Mouse (Mus musculus) Muller cell, postnatal 12 days (primary cell): ENCODE measurements around the gene Rorc.

Experiments
- DNase-seq: peaks from one replicate; pipeline ENCODE4 v3.0.0-alpha.2; 2015; ENCODE audit errors: inconsistent ontology term

The Rorc gene

DNA sequence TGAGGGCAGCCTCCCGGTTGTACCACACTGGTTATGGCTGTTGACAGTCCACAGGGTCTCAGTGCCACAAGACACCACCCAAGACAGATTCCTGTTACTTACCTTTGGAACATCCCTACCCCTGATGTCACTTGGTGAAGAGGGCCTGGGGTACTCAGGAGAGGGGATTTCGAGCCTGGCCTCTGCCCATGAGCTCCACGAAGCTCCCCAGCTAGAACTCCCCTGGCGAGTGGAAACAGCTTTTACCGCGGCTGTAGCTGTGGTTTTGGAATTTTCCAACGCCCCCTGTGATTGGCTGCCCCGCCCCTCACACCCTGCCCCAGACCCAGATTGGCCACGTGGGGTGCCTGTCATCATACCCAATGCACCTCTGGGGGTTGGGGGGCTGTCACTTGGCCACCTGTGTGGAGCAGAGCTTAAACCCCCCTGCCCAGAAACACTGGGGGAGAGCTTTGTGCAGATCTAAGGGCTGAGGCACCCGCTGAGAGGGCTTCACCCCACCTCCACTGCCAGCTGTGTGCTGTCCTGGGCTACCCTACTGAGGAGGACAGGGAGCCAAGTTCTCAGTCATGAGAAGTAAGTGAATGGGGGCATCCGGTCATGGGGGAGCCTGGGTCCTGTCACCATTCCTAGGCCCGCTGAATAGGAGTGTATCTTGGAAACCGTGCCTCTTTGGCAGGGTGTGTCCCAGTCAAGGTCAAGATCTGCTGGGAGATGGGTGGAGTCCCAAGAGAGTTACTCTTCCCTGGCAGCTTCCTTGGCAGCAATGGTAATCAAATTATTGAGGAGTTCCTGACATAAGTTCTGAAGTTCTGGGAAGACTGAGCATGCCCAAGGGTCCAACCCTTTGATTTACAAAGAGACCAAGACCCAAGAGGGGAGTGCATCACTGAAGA is 4.7 kb downstream of the Rorc start:
- no peak for DNase-seq

- no peak for DNase-seq
These were observed 7.4 kb downstream of the Rorc start for GRCm38 (mm10) chr3:94379831-94380510.

DNA sequence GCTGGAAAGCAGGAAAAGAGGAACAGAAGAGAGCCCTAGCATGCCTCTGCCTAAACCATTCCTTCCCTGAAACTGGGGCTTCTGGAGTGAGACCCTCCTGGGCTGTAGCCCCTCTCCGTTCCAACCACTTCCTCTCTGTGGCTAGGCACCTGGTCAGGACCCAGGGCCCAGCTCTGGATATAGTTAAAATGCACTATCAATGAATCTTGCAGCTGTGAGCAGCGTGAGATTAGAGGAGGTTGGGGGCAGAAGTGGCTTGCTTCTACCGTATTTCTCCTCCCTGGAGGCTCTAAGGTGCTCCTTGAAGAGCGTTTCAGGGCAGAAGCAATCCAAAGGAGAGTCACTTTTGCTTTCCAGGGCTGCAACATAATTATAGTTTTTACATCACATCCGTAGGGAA is 9.7 kb downstream of the Rorc start:
- DNase-seq: no peak

GRCm38 (mm10) chr3:94383476-94383875 is 10.9 kb downstream of the Rorc start:
- no peak for DNase-seq

DNA sequence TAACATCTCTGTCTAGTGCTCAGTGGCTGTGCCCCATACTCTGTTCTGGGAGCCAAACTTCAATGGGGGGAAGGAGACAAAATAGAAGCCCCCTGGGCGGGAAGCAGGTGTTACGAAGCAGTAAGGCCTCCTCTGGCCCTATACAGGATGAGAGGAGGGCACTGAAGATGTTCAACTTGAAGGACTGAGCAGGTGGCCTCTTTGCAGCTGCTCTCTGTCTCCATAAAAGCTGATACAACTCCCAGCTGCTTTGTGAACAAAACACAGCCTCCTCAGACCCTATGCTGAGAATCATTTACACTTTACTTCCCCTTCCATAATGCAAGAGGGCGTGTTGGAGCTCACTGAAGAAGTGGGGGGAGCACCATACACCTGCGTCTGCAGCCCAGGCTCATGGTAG is 14.1 kb downstream of the Rorc start:
- no peak for DNase-seq

DNA sequence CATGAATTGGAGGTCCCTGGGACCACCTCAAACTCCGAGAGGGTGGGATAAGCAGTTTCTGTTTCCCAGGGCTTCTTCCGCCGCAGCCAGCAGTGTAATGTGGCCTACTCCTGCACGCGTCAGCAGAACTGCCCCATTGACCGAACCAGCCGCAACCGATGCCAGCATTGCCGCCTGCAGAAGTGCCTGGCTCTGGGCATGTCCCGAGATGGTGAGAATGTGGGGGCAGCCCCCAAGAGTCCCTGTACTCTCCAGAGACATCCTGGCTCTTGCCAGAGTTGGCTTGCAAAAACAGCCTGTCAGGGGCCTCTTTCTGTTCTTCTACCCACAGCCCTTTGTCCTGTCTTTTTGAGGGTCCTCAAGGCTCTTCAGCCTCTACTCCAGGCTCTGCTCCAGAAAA is 14.8 kb downstream of the Rorc start:
- no peak for DNase-seq

DNA sequence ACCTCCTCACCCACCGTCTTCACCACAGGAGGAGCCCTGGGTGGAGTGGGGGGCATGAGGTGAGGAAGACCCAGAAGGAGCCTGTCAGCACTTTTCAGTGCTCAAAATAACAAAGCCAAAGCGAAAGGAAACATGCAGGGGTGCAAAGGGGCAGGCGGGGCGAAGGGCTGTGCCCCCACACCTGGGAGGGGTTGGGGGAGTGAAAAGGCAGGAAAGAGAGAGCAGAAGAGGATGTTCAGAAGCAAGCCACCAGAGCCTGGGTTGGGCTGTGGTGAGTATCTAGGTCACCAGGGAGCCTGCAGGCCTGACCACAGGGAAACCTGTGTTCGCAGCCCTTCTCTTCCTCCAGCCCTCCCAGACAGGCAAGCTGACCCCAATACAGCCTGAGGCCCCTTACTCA is 15.5 kb downstream of the Rorc start:
- no peak for DNase-seq

DNA sequence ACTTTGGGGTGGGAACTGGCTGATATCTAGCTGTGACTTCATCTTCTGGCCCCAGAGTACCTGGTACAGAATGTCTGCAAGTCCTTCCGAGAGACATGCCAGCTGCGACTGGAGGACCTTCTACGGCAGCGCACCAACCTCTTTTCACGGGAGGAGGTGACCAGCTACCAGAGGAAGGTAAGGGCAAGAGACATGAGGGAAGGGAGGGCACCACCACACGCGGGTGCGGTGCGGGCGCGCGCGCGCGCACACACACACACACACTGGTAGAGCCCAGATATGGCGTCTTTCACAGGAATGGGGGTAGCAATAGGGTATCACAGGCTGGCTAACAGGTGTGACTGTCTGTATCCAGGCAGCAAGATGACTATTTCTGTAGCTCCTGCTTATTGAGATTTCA is 16.8 kb downstream of the Rorc start:
- DNase-seq: no peak

GRCm38 (mm10) chr3:94391001-94391400 is 18.4 kb downstream of the Rorc start:
- no peak for DNase-seq

GRCm38 (mm10) chr3:94392128-94392527 is 19.5 kb downstream of the Rorc start:
- DNase-seq: no peak

- DNase-seq: no peak
These were observed 20.5 kb downstream of the Rorc start for GRCm38 (mm10) chr3:94393049-94393448.

DNA sequence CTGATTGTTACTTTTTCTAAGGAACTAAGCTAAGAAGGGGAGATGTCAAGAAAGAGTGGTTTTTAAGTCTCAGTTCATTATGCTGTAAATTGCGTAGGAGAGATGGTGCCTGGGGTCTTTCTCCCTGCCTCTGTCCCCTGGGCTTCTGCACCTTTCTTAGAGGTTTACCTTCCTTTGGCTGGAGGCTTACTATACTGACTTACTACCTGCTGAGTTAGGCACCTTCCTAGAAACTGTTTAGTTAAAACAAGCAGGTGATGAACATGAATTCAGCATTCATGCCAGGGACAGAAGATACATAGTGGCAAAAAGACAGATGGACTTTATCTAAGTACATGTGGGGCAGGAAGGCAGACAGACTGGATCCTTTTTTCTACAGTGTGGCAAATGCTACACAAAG is 23.7 kb downstream of the Rorc start:
- no peak for DNase-seq

- DNase-seq: no peak
These were observed 24.3 kb downstream of the Rorc start for GRCm38 (mm10) chr3:94396851-94397250.

GRCm38 (mm10) chr3:94398217-94398616 is 25.6 kb downstream of the Rorc start, which contains the start of gene Lingo4:
Lingo4 (plus strand) TSS chr3:94398517.
- DNase-seq: no peak

DNA sequence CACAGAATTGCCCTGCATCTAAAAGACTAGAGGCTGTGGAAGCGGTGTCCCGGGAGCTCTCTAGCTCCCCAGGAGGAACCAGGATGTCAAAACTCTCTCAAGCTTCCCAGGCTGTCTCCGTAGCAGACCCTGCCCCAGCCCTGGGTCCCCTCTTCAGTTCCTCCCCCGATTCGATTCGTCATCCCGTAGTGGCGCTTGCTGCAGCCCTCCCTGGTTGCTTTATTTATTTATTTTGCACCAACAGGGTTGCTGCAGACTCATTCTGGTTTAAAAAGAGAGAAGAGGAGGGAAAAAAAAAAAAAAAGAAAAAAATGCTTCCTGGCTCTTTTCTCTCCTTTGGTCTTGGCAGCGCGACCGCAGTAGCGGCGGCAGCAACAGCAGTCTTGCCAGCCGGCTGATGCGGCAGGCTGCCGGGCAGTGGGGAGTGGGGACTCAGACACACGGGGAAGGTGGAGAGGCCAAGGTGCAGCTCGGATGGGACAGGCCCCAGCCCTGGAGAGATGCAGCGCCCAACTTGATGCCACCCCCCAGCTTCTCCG is 26.4 kb downstream of the Rorc start:
- DNase-seq: peak; percentile 81

DNA sequence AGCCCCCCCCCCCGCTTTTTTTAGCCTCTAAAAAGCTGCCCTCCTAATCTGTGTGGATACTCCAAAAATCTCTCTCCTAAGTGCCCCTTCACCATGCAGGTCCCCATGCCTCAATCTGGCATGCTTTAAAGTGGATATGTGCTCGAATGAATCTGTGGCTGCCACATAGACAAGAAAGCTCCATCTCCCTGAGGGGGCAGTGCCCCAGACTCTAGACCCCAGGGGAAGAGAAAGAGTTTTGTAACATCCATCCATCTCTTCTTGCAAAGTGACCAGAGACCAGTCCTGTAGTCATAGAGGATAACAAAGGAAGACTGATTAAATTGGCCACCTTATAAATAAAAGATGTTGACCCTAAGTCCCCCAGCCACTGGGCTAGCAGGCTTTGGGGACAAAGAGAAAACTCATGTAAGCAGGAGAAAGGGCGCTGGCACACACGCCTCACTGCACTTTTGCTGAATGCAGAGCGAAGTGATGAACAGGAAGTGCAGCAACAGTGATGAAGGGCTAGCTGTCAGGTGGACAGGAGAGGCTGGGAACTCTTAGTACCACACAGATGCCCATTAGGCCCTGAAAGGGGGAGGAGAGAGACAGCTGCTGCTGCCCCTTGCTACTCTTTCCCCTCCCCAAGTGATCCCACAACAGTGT is 27.2 kb downstream of the Rorc start:
- no peak for DNase-seq

DNA sequence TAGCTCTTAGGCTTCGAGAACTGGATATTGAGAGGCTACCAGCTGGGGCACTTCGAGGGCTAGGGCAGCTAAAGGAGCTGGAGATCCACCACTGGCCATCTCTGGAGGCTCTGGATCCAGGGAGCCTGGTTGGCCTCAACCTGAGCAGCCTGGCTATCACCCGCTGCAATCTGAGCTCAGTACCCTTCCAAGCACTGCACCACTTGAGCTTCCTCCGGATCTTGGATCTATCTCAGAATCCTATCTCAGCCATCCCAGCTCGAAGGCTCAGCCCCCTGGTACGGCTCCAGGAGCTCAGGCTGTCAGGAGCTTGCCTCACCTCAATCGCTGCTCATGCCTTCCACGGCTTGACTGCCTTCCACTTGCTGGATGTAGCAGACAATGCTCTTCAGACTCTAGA is 29.9 kb downstream of the Rorc start:
- DNase-seq: no peak

DNA sequence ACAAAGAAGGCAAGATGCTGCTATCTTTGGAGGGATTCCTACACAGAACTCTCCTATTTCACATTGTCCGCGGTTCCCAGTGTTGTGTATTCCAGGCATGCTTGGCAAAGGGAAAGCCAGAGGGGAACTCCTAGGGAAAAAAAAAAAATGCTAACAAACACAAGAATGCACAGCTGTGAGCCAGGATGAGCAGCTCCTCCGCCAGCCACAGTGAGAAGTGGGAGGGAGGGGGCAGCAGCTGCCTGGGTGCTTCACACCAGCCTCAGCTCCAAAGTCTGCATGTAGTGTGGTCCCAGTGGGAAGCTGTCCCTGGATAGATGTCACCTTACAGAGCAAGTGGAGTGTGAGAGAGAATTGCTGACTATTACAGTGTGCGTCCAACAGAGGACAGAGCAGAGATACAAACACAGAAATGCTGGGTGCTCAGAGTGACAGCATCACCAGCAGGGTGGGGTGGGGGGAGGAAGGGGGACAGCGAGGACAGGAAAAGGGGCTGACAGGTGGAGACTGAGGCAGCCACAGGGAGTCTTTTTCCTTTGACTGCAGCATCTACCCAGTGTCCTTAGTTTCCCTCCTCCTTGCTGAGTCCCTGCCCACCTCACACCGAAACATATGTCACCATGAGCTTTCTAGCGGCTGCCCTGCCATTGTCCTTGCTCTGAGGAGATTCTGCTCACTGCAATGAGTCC is 31.9 kb downstream of the Rorc start:
- DNase-seq: peak; percentile 65

GRCm38 (mm10) chr3:94405561-94405960 is 33.0 kb downstream of the Rorc start:
- DNase-seq: no peak

- DNase-seq: no peak
These were observed 39.9 kb downstream of the Rorc start for GRCm38 (mm10) chr3:94412530-94412929.

DNA sequence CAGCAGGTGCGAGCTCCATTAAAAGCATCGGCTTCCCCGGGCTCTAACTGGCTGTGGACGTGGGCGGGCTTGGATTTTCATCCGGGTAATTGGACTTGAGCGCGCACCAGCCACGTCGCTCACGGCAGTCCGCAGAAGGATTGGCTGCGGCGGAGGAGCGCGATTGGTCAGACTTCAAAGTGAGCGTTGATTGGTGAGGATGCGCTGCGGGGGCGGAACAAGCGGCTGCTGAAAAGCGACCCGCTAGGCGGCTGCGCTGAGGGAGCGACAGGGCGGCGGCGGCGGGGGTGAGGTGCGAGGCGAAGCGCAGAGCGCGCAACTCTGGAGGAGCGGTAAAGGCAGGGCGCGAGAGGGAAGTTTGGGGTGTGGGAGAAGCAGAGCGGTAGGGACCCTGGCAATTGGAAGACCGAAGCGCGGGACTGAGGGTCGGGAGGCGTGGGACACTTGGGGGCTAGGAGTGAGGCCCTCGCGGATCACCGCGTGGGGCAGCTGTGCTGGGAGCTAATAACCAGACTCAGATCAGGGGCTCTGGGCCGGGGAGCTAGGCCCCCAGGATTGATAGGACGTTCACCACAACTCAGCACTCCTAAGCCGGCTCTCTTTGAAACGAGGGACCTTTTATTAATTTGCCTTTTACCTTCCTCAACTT is 40.6 kb downstream of the Rorc start, which contains the start of gene Tdrkh:
Gene Tdrkh, plus strand, starts transcription at position 243 of the 649 bp plus-strand sequence.
- peak; percentile 97 for DNase-seq
